Mouse (Mus musculus) cerebellum, postnatal 25 days (tissue): ENCODE data around the gene Trim11.
A peak's percentile ranks its signal among the peaks of the same experiment; 100 is the strongest.

Experiments used
- DNase-seq, 2 experiments: peaks; one replicate each; pipeline ENCODE4 v3.0.0; 2021; ENCODE audit warnings: mixed read lengths in 2 of 2

Trim11 gene

DNA sequence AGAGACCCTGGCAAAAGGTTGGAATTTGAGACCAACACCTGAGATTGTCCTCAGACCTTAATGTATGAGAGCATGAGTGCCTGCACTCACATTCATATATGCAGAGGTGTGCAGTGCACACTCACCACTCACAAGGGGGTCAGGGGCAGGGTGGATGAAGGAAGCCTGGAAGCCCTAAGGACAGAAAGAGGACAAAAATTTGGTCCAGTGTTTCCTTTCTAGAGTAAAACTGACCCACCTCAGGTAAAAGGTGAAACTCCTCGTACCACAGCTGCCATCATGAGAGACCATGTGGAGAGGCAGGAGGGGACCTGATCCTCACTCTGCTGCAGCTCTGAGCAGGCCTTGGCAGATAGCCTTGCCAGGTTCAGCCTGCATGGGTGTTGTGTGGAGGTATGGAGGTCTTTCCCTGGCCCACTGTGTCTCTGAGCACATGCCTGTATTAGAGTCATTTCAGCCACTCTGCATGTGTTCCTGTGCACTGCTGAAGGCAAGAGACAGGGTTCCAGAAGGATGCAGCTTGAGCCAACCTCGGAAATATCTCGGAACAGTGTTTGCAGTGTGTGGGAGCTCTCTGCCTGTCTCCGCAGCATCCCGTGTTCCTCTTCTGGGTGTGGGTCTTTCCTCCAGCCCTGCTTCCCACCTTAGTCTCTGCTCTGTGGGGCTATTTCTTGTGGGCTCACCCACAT, 20.5 kb upstream of the Trim11 start:
- DNase-seq = peak; percentile 43 to 45

DNA sequence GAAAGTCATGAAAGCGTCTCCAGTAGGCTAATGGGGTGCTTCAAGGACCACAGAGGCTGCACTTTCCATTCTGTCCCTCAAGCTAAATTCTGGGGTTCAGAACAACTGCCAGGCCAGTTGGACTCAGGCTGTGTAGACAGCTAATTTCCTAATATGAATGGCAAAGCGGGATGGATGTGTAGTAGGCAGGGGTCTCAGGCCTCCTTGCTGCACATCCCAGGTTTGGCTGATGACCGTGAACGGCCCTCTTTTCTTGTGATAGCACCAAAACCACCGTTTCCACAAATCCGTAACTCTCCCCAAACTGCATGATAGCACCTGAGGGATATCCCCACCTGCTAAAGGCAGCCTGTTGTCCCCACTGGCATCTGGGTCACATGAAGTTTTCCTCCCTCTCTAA, 19.4 kb upstream of the Trim11 start:
- DNase-seq = no peak

DNA sequence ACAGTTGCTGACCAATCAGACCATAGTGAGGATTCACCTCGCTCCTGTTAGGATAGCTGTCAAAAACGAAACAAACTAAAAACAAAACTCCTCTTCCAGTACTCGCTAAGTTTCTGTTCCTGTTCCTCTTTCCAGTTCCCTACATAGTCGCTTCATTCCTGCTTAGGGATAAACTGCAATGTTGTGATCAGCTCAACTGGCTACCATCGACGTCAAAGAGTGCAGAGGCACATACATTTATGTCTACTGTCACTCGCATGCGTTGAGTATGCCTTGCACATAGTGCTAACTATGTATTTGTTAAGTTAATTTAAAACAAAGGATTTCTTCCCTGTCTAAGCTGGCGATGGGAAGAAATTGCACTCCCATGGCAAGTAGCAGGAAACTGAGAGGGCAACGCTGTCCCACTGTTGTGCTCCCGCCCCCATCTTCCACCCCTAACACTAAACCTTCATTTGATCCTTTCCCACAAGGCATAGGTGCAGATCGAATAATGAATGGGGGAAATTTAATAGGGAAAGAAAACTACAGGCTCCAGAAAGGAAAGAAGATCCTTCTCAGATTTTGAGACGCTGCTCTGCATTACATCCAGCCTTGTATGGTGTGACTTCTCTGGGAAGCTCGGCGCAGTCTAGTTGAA, 18.6 kb upstream of the Trim11 start:
- no peak for DNase-seq

DNA sequence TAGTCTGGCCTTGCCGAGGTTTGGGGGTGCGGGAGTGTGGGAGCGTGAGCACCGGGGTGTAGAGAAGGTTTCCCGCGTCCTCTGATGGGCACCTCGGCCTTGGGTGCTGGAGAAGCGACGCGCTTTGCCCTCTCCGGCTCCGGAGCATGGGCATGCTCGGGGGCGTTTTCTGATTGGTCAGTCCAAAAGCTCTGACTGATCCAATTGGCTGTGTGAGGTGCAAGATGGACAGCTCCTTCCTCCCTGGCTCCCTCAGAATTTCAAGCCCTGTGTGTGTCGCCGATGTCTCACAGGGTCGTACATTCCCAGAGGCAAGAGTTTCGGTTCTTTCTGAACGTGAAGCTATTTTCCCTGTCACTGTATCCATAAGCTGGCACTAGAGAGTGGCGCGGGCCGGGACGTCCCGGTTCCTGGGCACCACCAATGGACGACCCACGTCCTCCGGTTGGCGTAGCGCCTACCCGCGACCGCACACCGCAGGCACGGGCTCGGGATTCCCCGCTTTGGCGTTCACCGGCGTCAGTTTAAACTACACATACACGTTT, 17.9 kb upstream of the Trim11 start:
- DNase-seq = peak; percentile 91 to 92

DNA sequence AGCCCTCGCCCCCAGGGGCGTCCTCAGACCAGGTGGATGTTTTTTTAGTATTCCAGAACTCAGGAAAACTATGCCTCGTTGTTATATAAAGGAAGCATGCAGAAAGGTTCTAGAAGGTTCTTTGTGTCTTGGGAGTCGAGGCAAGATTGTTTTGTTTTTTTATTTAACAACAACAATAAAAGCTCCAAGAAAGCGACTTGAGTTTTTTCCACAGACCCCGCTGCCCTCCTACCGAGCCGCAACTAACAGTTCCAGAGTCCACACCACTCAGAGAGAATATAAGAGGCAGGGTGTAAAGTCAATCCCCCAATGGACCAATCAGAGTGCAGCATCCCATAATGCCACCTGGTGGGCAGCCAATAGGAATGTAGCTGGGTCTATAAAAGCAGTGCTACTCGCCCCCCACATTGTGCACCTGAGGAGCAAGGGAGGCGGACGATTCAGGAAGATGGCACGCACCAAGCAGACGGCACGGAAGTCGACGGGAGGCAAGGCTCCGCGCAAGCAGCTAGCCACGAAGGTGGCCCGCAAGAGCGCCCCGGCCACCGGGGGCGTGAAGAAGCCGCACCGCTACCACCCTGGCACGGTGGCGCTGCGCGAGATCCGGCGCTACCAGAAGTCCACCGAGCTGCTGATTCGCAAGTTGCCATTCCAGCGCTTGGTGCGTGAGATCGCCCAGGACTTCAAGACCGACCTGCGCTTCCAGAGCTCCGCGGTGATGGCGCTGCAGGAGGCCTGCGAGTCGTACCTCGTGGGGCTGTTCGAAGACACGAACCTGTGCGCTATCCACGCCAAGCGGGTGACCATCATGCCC, 16.3 kb upstream of the Trim11 start:
- no peak for DNase-seq

DNA sequence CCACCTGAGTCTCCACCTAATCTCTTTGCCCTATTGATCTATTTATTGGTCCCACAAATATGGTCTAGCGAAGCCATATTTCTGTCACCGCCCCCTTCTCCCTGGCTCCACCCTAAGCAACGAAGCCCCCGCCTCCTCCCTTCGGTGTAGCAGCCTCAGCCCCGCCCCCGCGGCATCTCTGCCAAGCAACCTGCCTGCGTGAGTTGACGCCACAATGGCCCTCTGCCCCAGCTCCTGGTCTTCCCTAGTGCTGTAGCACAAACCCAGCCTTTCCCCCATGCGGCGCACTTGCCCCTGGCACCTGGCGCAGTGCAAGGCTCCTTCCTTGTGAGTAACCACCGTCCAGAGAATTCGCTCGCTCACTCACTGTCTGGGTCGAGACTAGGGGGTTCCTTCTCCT, 14.3 kb upstream of the Trim11 start:
- peak in 1 of 2 experiments; percentile 71 for DNase-seq

DNA sequence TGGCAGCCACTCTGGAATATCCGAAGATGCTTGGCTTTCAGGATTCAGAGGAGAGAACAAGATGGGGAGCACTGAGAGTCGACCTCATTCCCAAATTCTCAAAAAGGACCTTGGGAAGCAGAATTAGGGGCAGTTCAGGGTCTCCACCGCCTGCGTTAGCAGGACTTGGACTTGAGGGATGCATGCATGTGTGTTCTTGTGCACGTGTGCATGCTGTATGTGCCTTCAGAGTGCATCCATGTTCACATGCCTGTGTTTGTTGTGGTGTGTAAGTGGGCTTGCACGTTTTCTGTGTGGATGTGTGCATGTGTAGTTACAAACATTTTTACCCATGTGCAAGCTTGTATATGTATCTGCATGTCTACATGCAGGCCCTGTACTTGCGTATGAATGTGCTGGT, 13.7 kb upstream of the Trim11 start:
- no peak for DNase-seq

DNA sequence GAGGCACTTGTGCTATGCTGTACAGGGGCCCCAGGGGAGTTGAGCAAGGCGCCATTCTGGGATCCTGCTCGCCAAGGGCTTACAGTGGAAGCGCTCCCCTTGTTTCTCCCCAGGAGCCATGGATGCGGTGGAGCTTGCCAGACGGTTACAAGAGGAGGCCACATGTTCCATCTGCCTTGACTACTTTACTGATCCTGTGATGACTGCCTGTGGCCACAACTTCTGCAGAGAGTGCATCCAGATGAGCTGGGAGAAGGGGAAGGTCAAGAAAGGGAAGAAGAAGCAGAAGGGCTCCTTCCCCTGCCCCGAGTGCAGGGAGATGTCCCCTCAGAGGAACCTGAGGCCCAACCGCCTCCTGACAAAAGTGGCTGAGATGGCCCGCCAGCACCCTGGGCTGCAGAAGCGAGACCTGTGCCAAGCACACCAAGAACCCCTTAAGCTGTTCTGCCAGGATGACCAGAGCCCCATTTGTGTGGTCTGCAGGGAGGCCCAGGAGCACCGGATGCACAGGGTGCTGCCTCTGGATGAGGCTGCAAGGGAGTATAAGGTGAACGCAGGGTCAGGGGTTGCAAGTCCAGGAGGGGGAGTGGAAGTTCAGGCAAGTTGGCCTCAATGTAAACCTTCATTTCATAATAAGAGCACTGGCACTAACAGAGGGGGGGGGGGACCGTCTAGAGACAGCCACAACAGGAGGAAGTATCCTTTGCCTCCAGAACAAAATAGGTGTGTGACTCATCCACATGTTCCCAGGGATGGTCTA, 12.7 kb upstream of the Trim11 start:
- DNase-seq = no peak

DNA sequence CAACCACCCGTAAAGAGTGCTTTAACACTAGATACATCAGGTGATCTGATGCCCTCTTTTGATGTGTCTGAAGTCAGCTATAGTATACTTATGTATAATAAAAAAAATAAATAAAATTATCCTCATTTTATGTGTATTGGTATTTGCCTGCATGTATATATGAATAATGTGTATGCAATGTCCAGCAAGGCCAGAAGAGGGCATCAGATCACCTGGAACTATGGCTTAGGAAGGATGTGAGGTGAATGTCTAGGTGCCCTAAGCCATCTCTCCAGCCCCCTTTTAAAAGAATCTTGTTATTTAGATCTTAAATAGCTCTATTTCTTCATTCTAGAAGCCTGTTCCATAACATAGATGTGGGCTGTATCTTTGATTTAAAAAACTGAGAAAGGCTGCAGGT, 10.5 kb upstream of the Trim11 start:
- peak in 1 of 2 experiments; percentile 44 for DNase-seq

DNA sequence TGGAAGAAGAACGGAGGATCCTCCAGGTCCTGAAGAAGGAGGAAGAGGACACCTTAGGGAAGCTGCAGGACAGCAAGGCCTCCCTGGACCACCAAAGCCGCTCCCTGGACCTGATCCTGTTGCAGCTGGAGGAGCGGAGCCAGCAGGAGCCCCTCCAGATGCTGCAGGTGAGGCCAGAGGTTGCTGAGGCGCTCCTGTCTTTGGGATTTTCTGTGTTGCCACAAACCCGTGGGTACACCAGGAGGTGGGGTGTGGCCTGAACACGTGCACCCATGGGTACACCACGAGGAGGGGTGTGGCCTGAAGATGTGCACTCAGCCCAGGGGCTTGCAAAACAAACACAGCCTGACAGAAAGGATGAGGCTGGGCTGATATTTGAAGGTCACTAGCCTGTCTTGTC, 9.3 kb upstream of the Trim11 start:
- DNase-seq = no peak

DNA sequence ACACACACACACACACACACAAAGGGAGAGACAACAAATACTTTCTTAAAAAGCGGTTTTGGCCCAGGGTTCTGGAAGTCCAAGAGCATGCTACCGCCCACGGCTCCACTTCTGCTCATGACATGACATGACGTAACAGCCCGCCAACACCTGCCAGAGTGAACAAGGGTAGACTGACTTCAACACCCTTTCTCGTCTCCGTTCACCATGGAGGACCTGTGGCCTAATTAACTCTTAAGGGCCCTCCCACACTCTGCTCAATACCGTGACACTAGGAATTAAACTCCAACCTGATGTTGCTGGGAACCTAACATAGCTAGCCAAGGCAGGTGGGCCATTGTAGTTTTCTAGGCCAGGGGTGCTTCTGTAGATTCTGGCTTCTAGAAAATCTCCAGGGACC, 8.9 kb upstream of the Trim11 start:
- no peak for DNase-seq

DNA sequence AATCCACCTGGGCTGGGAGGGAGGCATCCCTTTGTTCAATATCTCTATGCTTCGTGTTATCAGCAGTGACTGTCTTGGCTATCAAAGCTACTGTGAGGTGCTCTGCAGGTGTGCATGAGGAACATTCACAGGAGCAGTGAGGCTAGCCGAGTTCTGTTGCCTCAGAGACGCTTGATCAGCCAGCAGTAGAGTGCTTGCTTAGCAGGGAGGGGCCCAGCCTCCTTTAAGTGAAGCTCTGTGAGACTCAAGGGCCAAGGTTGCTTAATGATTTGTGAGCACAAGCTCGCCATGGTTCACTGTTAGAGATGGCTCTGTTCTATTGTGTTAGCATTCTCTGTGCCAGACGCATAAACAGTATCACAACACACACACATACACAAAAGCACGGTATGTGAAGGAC, 8.2 kb upstream of the Trim11 start:
- DNase-seq = no peak

DNA sequence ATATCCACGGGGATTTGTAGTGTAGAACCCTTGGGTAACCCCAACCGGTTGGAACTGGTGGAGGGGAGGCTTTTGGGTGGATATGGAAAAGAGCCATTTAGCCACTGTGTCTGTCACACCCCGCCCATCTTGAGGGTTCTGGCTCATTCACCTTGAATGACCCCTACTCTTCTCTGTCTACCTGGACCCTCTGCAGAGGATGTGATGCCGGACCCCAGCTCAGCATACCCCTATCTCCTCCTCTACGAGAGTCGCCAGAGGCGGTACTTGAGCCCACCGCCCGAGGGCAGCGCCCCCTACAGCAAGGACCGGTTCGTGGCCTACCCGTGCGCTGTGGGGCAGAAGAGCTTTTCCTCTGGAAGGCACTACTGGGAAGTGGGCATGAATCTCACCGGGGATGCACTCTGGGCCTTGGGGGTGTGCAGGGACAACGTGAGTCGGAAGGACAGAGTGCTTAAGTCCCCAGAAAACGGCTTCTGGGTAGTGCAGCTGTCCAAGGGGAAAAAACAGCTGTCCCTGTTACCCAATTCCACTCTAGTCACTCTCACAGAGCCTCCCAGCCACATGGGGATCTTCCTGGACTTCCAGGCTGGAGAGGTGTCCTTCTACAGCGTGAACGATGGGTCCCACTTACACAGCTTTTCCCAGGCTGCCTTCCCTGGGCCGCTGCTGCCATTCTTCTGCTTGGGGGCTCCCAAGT, 6.9 kb upstream of the Trim11 start:
- DNase-seq = no peak

DNA sequence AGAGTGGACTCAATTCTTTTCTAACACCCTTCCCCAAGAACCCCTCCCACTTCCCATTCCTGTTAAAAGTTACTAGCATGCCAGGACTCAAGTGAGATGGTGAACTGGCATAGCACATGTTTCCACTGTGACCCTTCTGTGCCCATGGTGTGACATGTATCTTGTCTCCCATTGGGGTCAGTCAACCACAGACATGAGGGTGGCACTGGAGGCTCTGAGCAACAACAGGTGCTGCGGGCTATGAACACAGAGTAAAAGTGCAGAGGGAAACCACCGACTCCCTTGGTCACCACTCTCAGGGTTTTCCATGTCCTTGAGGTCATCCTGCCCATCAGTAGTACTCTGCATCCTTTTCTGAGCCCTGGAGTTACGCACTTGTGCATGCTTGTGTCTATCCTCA, 6.1 kb upstream of the Trim11 start:
- DNase-seq = no peak

DNA sequence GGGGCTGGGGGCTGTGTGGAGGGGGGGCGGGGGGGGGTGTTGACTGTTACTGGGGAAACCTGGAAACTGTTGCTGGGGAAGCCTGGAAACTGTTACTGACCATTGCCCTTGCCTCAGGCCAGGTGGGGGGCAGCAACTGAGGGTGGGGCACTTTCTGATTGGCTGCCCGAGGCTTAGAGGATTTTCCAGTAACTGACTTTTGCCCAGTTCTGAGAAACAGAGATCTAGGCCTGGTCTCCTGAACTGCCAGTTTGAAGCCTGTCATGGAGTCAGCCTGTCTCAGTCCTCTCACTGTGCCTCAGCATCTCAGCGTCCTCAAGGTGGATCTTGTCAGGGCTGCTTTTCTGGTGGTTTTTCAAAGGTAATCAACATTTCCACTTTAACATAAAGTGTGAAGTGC, 3.5 kb upstream of the Trim11 start:
- DNase-seq = no peak

DNA sequence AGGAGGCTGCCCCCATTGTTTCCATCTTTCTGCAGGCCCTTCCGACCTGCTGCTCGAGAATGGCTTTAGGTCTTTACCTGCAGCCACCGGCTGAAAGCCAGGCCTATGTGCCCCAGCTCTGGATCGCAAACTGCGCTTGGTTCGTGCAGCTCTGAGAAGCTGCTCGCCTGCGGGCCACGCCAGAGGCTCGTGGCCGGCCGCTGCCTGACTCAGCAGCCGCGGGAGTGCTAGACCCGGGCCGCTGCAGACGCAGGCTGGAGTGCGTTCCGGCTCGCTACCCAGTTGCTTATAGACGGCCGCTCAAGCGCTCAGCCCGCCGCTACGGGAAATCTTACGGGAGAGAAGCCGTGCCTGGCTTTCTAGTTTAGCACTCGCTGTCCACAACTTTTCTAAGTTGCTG, 743 bp upstream of the Trim11 start:
- DNase-seq = peak in 1 of 2 experiments; percentile 52

DNA sequence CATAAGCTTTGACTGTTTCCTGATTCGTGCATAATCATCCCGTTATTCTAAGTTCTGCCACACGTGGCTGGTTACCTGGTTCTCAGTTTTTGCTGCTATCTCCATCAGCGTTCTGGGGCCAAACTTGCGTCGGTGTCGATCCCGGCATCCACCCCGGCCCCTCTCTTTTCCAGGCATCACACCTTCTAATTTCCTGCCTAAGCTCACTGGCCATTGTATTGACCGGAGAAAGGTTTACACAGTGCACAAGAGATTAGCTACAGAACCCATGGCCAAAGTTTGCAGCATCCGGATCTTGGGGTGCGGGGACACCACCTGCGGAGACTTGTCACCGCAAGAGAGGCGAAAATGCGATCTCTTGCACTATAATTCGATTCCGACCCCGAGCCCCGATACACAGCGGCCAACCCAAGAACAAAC, 276 bp upstream of the Trim11 start:
- DNase-seq = no peak

DNA sequence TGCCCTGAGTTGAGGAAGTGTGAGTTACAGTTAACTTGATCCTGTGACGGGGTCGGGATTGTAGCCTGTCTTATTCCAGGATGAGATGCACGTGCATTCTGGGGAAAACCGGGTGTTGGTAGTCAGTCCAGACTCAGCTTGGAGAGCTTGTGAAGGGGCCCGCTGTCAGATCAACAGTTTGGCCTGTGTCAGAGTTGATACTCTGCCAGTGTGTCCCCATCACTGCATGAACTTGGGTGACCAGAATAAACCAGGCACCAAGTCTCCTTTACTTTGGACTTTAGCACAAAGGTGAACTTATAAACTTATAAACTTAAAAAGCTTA, 775 bp downstream of the Trim11 start:
- DNase-seq = no peak

DNA sequence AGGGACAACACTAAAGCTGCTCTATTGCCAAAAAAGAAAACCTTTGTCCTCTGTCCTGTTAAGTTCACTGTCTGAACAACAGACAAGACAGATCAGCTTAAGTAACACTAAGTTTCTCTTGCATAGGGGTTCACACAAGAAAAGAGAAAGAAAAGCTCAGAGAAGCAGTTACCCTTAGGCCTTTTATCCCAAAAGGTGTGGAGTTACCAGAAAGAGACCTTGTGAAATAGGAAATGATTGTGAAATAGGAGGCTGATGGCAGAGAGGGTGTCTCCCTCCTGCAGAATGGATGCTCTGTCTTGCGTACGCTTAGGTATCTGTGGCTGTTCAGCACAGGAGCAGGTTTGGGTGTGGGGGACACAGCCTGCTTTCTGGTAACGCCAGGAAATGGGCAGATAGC, 1.3 kb downstream of the Trim11 start:
- no peak for DNase-seq

DNA sequence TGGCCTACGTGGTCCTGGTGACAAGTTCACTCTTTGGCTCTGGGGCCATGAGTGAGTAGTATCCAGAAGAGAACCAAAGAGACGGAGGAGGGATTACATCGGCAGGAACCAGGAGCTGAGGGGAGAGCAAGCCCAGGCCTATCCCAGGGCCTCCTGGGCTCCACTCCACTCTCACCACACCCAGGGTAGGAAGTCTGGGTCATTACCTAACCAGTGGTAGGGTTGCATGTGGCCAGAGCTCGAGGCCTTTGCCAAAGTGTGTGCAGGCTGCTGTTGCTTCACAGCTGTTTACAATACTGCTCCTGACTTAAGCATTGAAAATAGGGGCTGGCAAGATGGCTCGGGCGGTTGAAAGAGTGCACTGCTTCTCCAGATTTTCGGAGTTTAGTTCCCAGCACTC, 1.8 kb downstream of the Trim11 start:
- no peak for DNase-seq

DNA sequence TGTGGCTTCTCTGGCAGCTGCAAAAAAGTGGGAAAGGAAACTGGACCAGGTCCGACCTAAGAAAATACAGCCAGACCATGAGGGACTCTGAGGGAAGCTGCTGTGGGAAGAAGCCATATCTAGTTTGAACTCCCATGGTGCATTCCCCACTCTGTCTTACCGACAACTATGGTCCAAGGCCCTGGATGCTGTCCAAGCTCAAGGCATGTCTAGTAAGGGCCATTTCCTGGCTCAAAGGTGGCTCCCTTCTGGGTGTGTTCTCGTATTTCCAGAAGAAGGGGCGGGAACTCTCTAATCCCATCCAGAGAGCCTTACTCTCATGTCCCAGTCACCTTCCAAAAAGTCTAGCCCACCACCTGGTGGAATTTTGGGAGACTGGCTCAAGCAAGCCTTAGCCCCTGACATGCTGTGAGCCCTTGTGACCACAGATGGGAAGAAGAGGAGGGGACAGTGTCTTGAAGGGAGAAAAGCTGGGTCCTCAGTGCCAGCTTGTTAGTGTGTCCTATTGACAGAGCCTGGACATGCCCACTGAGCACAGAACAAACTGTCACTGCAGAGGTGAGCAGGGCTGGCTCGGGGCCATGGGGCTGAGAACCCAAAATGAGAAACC, 2.6 kb downstream of the Trim11 start:
- peak in 1 of 2 experiments; percentile 50 for DNase-seq
